Comparison of ENCODE assay signal across 20 mouse cellular contexts in the genomic region with DNA sequence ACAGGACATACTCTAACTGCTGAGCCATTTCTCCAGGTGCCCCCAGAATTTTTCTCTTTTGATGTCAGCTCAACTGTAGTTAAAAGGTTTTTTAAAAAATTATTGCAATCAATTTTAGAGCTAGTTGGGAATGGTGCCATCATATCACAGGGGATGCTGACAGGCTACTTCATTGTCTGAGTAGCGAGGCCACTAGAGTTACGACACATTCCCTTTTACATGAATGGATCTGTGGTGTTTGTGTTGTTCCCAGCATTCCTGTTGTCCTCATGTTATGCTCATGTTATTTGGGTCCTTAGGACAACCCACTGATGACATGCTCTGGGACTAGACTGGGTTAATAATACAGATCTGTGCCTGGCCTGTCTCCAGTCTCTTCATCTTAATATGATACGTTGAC. TPM values are rescaled to one million over a fixed set of nuclear protein-coding genes. Genes with fewer than 3 reads are reported as not detected.
DNase-seq lines count a peak whose midpoint lies in the region; ATAC-seq lines count a peak whose summit lies in the region.
"Had no signal": no experiment of that assay in that cellular context is flagged by ENCODE, and none has a peak within 500 bp of the region (broad histone marks: within the 10 kb centered on the region; RNA-seq: fewer than 3 reads in every experiment).

No protein-coding gene starts in this region.

- no peak overlapping the region for H3K4me3 ChIP-seq in hindbrain, embryonic 13.5 days

- no peaks in the 10 kb centered on the region for H3K27me3 ChIP-seq in hindbrain, embryonic 13.5 days
- H3K27me3 ChIP-seq: Patski had no signal

- no peak for ATAC-seq in hindbrain, embryonic 13.5 days (ENCODE audit: low FRiP score)
- ATAC-seq: activated CD4-positive, CD25-positive, alpha-beta regulatory T cell, adult 4 months; CD4-positive, CD25-positive, alpha-beta regulatory T cell, adult 4 months; Patski had no signal

- no peaks in the 10 kb centered on the region for H3K9me3 ChIP-seq in hindbrain, embryonic 13.5 days
- H3K9me3 ChIP-seq: G1E had no signal

- 85% methylated on average over 3 of the region's 3 CpGs for WGBS in hindbrain, embryonic 13.5 days

- no peak overlapping the region for H3K9ac ChIP-seq in hindbrain, embryonic 13.5 days

- no peak overlapping the region for H3K27ac ChIP-seq in hindbrain, embryonic 13.5 days

- H3K4me2 ChIP-seq in hindbrain, embryonic 13.5 days: no peak overlapping the region

- DNase-seq in retina, postnatal 1 day: peak; percentile 52
- no peak for DNase-seq in retina, embryonic 14.5 days (ENCODE audit: low spot score)
- DNase-seq in Muller cell, postnatal 12 days (ENCODE audit: inconsistent ontology term): peak; percentile 92
- DNase-seq: adrenal gland, adult 2 months; adrenal gland, adult 8-10 months; adrenal gland, postnatal 10 days; adrenal gland, postnatal 14 days; adrenal gland, postnatal 25 days; adrenal gland, postnatal 36 days; B cell, adult 2 months; cerebellum, adult 11 months; cerebellum, adult 11-12 months; cerebellum, adult 18-20 months; cerebellum, adult 2 months had no signal

- H3K36me3 ChIP-seq in hindbrain, embryonic 13.5 days: no peaks in the 10 kb centered on the region
- H3K36me3 ChIP-seq: G1E had no signal

- peaks cover 3% of the 10 kb centered on the region; the same call in 1 of the 2 replicates for H3K4me1 ChIP-seq in hindbrain, embryonic 13.5 days (replicated peaks)

RNA-seq across cellular contexts. Expression of a gene that starts 42.5 kb away (rescaled TPM):
- 22.7 and 49.7 TPM in 2 replicates for polyA plus RNA-seq in hindbrain, embryonic 13.5 days (2015; fragmentation: Nextera tagmentation; extraction: Ambion mirVana)
- polyA plus RNA-seq: activated CD4-positive, CD25-positive, alpha-beta regulatory T cell, adult 4 months; adrenal gland, adult 2 months; C2C12; CD4-positive, CD25-positive, alpha-beta regulatory T cell, adult 4 months; G1E; Patski had no signal

RNA-seq across cellular contexts. Expression of a gene that starts 51.4 kb away (rescaled TPM):
- polyA plus RNA-seq in hindbrain, embryonic 13.5 days (2015; fragmentation: Nextera tagmentation; extraction: Ambion mirVana): 77.9 and 86.6 TPM in 2 replicates
